Mouse (Mus musculus): ENCODE measurements around the gene Gm11032.
"Not testable (repeated sequence)": the region's sequence is repeated elsewhere in the genome, so short reads cannot be mapped to it uniquely, and the experiment has no call there.

Gene Gm11032

DNA sequence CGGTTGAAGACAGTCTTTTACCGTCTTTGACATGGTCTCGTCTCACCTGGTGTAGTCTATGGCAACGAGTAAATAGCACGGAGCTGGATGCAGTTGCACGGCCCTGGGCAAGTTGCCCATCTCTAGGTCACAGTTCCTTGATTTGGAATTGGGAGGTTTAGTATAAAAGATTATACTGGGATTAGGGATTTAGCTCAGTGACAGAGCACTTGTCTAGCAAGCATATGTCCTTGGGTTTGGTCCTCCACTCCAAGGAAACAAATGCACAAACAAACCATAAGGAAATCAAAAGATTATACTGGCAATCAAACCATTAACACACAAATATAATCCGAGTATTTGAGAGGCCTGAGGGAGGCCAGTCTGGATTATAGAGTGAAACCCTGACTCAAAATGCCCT is 7.8 kb downstream of the Gm11032 start:
- peak; percentile 79 for DNase-seq

DNA sequence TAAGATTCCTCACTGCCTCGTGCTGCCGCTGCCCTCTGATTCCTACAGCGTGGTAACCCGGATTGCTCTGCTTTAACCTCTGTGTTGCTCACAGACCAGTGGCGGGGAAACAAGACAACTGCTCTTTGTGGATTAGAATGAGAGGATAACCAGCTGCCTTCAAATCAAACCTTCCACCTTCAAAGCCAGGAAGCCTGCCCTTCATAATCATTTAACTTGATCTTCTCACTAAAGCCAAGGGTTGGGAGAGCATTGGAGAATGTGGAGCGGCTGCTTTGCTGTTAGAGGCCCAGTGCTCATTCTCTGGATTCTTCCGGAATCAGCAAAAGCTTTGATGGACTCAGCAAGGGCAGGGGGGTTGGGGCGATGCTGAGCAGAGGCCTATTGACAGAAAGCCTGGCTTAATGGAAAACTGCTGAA is 10.0 kb downstream of the Gm11032 start:
- peak; percentile 52 for DNase-seq

DNA sequence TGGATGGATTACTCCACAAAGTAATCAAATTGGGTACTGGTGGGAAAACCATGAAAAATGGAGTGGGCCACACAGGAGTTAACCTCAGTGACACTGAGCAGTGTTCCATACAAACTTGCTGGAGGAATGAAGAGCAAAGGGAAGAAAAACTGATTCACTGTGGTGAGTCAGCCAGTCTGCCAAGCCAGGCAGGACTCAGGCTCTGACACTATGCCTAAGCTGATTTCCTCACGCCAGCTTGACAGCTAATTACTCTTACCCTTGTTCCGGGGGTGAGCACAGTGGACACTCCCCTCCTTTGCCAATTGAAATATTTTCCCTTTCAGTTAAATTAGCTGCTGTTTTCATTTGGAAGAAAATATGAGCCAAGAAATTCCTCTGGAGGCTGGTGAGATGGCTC is 13.6 kb downstream of the Gm11032 start:
- DNase-seq, result peak; percentile 29

DNA sequence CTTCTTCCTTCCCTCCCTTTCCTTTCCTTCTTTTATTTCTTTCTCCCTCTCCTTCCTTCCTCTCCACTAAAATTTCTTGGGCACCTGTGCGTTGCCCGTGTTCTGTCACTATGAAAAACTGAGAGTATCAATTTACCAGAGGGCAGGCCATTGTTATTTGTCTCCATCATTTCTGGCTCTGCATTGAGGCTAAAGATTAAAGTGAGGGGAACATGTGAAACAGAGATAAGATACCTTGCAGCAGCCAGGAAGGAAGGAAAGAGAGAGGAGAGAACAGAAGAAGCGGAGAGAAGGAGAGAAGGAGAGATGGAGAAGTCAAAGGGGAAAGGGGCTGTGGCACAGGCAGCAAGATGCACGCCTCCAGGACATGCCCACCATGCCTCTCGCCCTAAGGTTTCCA is 14.5 kb downstream of the Gm11032 start:
- no peak for DNase-seq

DNA sequence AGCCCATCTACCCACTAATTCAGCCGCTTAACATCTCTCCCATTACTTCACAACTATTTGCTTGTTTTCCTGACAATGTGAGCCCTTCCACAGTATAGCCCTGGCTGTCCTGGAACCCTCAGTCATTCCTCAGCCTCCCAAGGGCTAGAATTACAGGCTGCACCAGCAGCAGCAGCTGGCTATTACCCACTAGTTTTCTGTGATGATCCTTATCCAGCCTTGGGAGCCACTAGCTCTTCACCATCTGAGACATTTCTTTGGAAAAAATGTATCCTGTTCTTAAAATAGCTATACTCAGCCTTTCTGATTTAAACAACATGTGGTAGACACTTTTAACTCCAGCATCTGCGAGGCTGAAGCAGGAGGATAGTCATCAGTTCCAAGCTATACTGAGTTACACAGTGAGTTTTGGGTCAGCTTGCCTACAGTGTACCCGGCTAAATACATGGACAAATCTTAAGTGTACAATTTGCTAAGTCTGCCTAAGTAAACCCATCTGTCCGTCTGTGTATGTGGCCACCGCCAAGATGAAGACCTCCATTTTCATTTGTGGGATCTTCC is 17.0 kb downstream of the Gm11032 start:
- no peak for DNase-seq

DNA sequence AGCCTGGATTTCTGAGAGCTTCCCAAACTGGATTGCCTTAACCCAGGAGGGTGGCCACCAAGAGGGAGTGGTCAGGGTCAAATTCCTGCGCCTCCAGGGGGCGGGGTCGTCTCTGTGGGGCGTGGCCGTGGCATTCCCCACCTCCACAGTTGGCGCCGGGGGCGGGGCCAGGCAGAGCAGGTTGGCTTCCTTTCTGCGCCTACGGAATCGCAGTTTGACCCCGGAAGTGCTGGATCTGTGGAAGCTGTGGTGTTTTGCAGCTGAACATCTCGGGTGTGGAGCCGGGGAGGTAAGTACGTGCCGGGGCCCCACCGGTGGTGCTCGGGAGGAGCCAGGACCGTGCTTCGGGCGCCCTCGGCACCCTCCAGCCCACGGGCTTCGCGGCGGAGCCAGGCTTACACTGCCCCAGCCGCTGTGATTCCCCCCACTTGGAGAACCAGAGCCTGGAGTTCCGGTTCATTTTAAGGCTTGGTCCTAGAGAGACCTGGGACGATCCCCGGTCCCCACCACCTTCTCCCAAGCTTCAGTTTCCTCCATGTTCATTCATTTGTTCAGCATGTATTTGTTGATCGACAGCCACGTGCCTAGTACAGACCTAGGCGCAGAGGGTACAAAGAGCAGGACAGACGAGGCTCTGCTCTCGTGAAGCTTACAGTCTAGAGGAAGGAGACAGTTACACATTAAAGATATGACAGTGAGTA is 17.8 kb downstream of the Gm11032 start, which contains the start of gene Ascc2:
Ascc2 (plus strand) TSS at position 214 of the 701 bp plus-strand sequence.
- DNase-seq, result peak; percentile 92

DNA sequence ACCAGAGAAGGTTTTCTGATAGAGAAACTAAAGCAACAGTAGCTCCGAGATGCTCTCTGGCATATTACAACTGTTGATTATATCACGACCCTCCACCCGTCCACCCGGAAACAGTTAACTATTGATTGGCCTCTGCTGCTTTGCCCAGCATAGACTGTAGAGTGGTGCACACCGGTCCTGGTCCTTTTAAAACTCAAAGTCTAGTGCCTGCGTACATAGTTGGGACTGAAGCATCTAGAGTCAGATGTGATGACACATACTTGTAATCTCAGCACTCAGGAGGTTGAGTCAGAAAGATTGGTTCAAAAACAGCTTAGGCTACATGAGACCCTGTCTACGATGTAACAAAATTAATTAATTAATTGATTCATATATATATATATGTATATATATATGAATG is 18.4 kb downstream of the Gm11032 start:
- no peak for DNase-seq

DNA sequence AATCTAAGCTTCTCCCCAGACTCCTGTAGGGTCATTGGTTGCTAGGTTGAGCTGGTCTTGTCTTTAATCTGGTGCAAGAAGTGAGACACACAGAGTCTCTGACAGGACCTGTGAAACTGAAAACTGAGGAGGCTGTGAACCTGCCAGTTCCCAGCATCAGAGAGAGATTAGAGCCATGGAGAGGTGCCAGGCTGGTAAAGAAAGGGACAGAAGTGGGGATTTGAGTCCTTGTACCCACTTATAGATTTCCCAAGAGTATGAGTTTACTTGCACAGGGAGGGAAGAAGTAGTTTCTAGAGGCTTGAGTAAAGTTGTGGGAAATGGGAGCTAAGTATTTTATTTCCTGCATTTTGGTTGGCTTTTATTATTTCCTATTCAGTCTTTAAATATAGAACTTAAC is 21.3 kb downstream of the Gm11032 start:
- no peak for DNase-seq

DNA sequence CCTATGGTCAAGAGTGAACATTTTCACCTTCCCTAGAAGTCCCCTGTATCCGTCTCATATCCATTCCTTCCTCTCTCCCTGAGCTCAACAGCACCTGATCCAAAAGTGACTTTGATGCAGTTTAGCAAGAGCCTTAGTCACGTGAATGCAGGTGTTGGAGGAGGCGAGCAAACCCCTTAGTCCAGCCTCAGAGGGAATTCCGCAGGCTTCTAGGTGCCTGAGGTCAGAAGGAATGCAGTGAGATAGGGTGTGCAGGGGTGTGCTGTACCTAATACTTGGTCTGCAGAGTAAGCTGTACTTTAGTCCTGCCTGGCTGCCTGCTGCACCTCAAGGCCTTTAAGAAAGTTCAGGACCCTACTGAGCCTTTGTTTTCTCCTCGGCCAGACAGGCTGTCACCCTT is 23.9 kb downstream of the Gm11032 start:
- DNase-seq, result no peak

DNA sequence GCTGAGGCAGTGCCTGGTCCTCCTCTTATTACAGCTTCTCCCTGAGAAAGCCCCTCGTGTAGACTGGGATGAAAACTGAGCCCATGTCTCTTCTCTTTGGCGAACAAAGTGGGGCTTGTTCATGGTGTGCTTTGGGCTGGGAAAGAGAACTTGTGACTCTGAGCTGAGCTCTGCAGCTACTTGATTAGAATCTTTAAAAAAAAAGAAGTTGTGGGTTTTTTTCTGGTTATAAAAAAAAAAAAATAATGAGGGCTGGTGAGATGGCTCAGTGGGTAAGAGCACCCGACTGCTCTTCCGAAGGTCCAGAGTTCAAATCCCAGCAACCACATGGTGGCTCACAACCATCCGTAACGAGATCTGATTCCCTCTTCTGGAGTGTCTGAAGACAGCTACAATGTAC is 25.3 kb downstream of the Gm11032 start:
- not testable (repeated sequence) for DNase-seq

DNA sequence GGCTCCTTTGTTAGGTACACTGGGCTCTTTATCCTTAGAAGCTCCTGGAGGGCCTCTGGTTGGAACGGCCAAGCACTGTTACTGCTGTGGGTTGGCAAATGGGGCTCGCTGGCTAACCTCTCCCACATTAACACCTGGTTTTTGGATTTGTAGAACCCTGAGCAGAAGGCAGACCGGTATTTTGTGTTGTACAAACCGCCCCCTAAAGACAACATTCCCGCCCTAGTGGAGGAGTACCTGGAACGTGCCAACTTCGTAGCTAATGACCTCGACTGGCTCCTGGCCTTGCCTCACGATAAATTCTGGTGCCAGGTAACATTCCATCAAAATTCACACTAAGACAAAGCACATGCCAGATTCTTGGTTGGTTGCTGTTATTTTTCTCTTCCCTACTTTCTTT is 26.5 kb downstream of the Gm11032 start:
- DNase-seq, result no peak

DNA sequence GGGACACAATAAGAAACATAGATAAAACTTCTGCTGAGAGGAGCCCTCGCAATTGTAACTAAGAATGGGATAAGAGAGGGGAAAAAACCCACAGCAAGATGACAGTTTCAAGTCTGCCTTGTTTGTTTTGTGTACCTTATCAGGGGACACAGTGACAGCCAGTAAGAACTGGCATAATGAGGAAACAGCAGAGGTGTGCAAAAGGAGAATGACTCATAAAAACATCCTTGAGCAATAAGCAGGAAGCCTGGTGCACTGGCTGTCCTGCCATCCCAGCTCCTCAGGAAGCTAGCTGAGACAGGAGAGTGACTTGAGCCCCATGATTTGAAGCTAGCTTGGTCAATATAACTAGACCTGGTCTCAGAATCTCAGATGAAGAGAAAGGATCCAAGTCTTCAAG is 40.0 kb downstream of the Gm11032 start:
- DNase-seq, result no peak

DNA sequence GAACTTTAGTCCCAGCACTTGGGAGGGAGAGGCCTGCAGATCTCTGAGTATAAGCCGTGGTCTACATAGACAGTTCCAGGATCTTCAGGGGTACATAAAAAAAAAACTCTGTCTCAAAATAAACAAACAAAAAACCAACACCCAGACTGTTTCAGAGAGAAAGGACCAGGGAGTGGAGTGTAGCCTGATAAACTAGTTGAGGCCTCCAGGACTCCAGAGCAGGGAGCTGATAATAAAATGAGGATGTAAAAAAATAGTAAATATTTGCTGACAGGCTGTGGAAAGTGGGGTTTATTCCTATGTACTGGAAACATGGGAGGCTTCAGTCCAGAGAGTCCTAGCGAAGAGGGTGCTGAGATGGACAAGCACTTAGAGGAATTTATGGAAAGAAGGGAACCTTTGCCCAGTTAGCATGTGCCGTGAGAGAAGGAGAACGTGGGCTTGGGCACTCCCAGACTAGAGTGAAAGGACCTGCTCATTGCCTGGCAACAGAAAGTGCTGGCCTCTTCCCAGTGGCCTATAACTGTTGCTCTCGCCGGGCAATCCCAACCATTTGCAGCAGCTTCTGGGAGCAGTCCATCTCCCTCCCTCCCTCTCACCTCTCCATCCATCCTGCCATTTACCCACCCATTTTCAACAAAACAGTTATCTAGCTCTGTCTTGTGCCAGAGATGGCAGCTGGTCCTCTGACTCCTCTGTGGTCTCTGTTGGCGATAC is 40.6 kb downstream of the Gm11032 start:
- DNase-seq, result no peak

DNA sequence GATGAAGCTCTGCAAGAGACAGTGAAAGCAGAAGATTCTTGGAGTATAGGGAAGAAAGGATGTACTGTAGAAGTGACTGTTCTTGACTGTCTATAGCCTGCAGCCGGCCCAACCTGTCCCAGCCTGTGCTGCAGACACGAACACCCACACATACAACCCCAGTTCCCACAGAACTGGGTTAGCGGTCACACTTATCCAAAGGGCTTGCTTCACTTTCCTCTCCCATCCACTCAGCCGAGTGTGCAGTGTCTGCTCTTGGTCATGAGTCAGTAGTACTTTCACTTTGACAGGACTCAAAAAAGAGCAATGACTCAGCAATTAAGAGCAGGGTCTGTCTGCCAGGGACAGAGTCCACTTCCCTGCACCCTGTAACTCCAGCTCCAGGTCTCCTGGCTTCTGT is 41.5 kb downstream of the Gm11032 start:
- no peak for DNase-seq

DNA sequence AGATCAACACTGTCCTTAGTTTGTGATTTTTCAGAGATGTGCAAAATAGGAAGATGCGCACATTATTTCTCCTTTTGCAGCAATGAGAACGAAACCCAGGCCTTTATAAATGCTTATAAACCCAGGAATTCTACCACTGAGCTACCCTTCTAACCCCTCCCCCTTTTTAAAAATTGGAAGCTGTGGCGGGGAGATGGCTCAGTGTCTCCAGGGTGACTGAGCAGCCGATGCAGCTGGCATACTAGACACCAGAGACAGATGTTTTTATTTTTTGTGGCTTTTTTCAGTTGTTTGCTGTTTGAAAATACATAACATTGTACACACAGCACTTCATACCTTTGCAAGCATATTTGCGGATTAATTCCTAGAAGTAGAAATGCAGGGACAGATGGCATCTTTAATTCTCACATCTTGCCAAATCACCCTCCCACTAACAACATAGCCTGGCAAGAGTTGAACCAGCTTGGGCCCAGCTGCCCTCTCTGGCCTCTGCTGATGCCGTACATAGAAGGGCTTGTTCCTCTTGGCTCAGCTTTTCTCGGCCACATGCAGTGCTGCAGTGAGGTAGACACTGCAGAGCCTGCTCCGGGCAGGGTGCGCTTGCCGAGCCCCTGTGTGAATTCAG is 42.1 kb downstream of the Gm11032 start:
- DNase-seq, result no peak

DNA sequence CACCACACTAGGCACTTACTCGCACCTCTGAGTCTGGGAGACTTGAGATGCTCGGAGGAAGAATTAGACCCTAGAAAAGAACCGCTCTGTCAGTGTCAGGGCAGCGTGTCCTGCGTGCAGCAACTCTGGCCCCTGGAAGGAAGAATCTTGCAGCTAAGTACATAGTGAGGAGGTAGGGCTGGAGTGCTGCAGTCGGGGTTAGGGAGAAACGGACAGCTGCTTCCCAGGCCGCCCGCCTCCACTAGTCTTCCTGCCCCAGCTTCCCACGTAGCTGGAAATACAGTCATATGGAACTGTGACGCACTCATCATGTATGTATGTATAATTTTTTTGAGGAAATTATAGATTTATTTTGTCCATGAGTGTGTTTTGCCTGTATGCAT is 42.6 kb downstream of the Gm11032 start:
- DNase-seq, result no peak

All from retina, postnatal 1 day (tissue).